Mouse (Mus musculus): ENCODE measurements around the gene Polg2. TPM values are rescaled to one million over a fixed set of nuclear protein-coding genes. Genes with fewer than 3 reads are reported as not detected.

The Polg2 gene
- polyA plus RNA-seq (2012): 2.5 and 2.6 TPM in 2 replicates

GRCm38 (mm10) chr11:106779388-106780088 is at the start of gene Polg2:
Gene Polg2, minus strand, starts transcription at chr11:106779537.

DNA sequence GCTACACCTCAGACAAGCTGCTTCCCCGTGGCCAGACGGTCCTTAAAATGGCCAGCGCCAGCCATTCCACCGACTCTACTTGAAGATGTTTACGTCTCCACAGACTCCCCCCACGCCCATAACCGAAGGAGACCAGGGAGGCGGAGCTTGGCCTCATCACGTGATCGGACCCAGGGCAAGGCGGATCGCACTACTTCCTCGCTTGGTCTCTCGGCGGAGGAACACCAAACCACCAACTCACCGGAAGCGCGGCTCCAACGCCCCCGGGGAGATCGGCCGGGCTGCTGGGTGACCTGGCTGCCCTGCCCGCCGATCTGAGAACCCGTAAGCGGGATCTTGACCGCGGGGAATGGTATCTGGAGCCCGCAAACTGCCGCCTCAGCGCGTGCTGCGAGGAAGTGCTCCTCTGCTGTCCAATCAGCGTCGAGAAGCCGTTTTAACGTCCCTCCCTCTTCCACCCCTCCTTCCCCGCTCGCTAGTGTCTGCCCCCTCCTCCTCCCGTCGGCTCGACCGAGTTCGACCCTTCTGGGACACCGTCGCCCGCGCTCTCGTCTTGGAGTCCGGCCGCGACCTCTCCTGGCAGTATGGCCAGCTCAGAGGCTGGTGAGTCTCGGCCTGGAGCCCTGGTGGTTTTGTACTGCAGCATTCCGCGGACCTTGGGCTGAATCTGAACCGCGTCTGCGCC is 9.6 kb upstream of the Polg2 start, which contains the start of the genes Ddx5 and Cep95:
Gene Ddx5, minus strand, starts transcription at position 411 of the 685 bp plus-strand sequence.
Gene Cep95, plus strand, starts transcription at position 478 of the 685 bp plus-strand sequence.

GRCm38 (mm10) chr11:106751039-106752018 is 28.0 kb downstream of the Polg2 start, which contains the start of gene Milr1:
Gene Milr1, plus strand, starts transcription at chr11:106751226.

DNA sequence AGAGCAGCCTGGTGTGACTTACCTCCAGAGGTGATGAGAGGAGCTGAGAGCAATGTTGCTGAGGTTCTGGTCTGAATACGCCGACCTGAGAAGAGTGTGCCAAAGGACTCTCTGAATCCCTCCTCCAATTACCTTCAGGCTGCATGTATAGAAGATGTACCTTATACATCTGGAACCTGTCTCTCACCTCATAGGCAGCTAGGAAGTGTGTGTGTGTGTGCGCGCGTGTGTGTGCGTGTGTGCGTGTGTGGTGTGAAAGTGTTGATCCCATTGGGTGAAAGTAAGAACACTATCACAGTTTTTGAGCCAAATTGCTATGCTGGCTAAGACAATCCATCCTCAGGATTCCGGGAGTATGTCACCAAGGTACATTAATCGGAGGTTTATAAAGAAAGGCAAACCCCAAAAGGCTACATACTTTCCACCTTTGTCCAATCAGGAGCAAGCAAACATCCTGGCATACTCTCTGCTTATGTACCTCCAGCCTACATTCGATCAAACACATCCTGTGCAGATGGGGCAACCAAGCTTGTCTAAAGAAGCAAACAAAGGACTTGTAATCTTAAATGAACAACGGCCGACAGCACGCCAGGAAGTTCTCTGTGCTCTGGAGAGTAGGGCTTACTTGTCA is 29.1 kb downstream of the Polg2 start, which contains the start of gene Pecam1:
Gene Pecam1, minus strand, starts transcription at position 508 of the 631 bp plus-strand sequence.

Other genes with a start within 250 kb of the Polg2 start
- 19.8 and 21.2 TPM in 2 replicates for gene Tex2, start 166.1 kb downstream of the Polg2 start, polyA plus RNA-seq (2012)
- 4.3 and 4.7 TPM in 2 replicates for gene Pecam1, start 28.9 kb downstream of the Polg2 start, polyA plus RNA-seq (2012)
- 2.2 and 3.9 TPM in 2 replicates for gene Milr1, start 28.3 kb downstream of the Polg2 start, polyA plus RNA-seq (2012)
- 4,996 and 5,354 TPM in 2 replicates for gene Ddx5, start 9.6 kb upstream of the Polg2 start, polyA plus RNA-seq (2012)
- gene Cep95, start 9.7 kb upstream of the Polg2 start, polyA plus RNA-seq (2012): 2.7 and 4.5 TPM in 2 replicates
- gene Smurf2, start 141.2 kb upstream of the Polg2 start, polyA plus RNA-seq (2012): 3.5 and 4.3 TPM in 2 replicates
- 9.2 and 16.6 TPM in 2 replicates for gene Kpna2, start 220.0 kb upstream of the Polg2 start, polyA plus RNA-seq (2012)
- gene 1810010H24Rik, start 246.1 kb upstream of the Polg2 start, polyA plus RNA-seq (2012): 0.45 and 0.52 TPM in 2 replicates